Mouse (Mus musculus) heart, postnatal 0 days (tissue): ENCODE results near the gene Ccar1.

Experiments used
- CTCF ChIP-seq: IDR thresholded peaks from 2 replicates; pipeline ENCODE4 v1.5.1; 2016; ENCODE audit warnings: antibody characterized with exemption, control low read depth, low read depth
- EP300 ChIP-seq: IDR thresholded peaks from 2 replicates; pipeline ENCODE4 v1.6.1; 2016; ENCODE audit warnings: antibody characterized with exemption, low read depth

DNA sequence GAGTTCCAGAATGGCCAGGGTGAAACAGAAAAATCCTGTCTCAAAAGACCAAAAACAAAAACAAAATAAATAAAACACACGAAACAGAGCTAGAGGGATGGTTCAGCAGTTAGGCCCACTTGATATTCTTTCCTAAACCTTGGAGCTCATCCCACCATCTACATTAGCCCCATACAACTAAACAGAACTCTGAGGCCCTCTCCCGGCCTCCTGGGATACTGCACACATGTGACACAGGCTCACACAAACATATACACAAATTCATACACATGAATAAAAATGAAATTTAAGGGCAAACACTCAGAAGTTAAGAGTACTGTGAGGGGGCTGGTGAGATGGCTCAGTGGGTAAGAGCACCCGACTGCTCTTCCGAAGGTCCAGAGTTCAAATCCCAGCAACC is 2.1 kb upstream of the Ccar1 start:
- TF ChIP-seq EP300 (no peak), CTCF (no peak)
